Mouse (Mus musculus): ENCODE data around the gene Sec31a.
A peak's percentile ranks its signal among the peaks of the same experiment; 100 is the strongest.

Gene Sec31a

GRCm38 (mm10) chr5:100350907-100351456 lies 65.1 kb downstream of the Sec31a start:
- no peak for DNase-seq (ENCODE audit: low read depth, low spot score)

GRCm38 (mm10) chr5:100349287-100350215 lies 66.5 kb downstream of the Sec31a start:
- DNase-seq (ENCODE audit: low read depth, low spot score): no peak

- peak; percentile 46 for DNase-seq (ENCODE audit: low read depth, low spot score)
Observed at GRCm38 (mm10) chr5:100345118-100345517, 70.9 kb downstream of the Sec31a start.

GRCm38 (mm10) chr5:100343087-100343486 lies 72.9 kb downstream of the Sec31a start:
- no peak for DNase-seq (ENCODE audit: low read depth, low spot score)

GRCm38 (mm10) chr5:100342422-100342821 lies 73.6 kb downstream of the Sec31a start:
- DNase-seq (ENCODE audit: low read depth, low spot score): no peak

GRCm38 (mm10) chr5:100341042-100341441 lies 75.0 kb downstream of the Sec31a start:
- DNase-seq (ENCODE audit: low read depth, low spot score): no peak

- no peak for DNase-seq (ENCODE audit: low read depth, low spot score)
Observed at GRCm38 (mm10) chr5:100337852-100338251, 78.2 kb downstream of the Sec31a start.

GRCm38 (mm10) chr5:100336876-100337275 lies 79.2 kb downstream of the Sec31a start:
- no peak for DNase-seq (ENCODE audit: low read depth, low spot score)

- no peak for DNase-seq (ENCODE audit: low read depth, low spot score)
Observed at GRCm38 (mm10) chr5:100335581-100336080, 80.4 kb downstream of the Sec31a start.

- DNase-seq (ENCODE audit: low read depth, low spot score): no peak
Observed at GRCm38 (mm10) chr5:100334686-100335085, 81.3 kb downstream of the Sec31a start.

GRCm38 (mm10) chr5:100333607-100334380 lies 82.2 kb downstream of the Sec31a start:
- no peak for DNase-seq (ENCODE audit: low read depth, low spot score)

- DNase-seq (ENCODE audit: low read depth, low spot score): no peak
Observed at GRCm38 (mm10) chr5:100332300-100333004, 83.6 kb downstream of the Sec31a start.

- peak; percentile 79 for DNase-seq (ENCODE audit: low read depth, low spot score)
Observed at GRCm38 (mm10) chr5:100331636-100332035, 84.4 kb downstream of the Sec31a start.

- DNase-seq (ENCODE audit: low read depth, low spot score): peak; percentile 82
Observed at GRCm38 (mm10) chr5:100322081-100322480, 94.0 kb downstream of the Sec31a start.

GRCm38 (mm10) chr5:100317842-100318241 lies 98.2 kb downstream of the Sec31a start:
- DNase-seq (ENCODE audit: low read depth, low spot score): no peak

- DNase-seq (ENCODE audit: low read depth, low spot score): no peak
Observed at GRCm38 (mm10) chr5:100317010-100317409, 99.0 kb downstream of the Sec31a start.

- no peak for DNase-seq (ENCODE audit: low read depth, low spot score)
Observed at GRCm38 (mm10) chr5:100315646-100316045, 100.4 kb downstream of the Sec31a start.

GRCm38 (mm10) chr5:100312391-100312790 lies 103.6 kb downstream of the Sec31a start:
- DNase-seq (ENCODE audit: low read depth, low spot score): no peak
